Mouse (Mus musculus) G1E (cell line): ENCODE data around the gene Nars2. TPM values are rescaled to one million over a fixed set of nuclear protein-coding genes. Genes with fewer than 3 reads are reported as not detected.

Experiments
- ATAC-seq: 2 replicates; pipeline ENCODE4 v1.8.0; 2016; ENCODE audit warnings: mild to moderate bottlenecking; ENCODE audit not compliant: insufficient number of reproducible peaks, poor library complexity, low FRiP score, severe bottlenecking; ENCODE audit errors: extremely low read depth
- DNase-seq: peaks from one replicate; pipeline ENCODE4 v3.0.0; 2012; ENCODE audit warnings: low spot score
- H3K27me3 ChIP-seq: 2 replicates; pipeline ENCODE4 v1.6.1; 2012; ENCODE audit warnings: mild to moderate bottlenecking, low read length, inconsistent platforms; ENCODE audit not compliant: insufficient read depth
- H3K36me3 ChIP-seq: replicated peaks from 2 replicates; pipeline ENCODE3; 2012; ENCODE audit warnings: mild to moderate bottlenecking, inconsistent platforms
- H3K4me1 ChIP-seq: 2 replicates; pipeline ENCODE4 v1.6.1; 2012; ENCODE audit warnings: low read depth, low read length, inconsistent platforms, mixed read lengths; ENCODE audit not compliant: insufficient read depth
- H3K4me3 ChIP-seq: 2 replicates; pipeline ENCODE4 v1.5.1; 2012; ENCODE audit warnings: low read depth, mild to moderate bottlenecking, inconsistent platforms, low read length, moderate library complexity, mixed read lengths
- H3K9me3 ChIP-seq: replicated peaks from 2 replicates; pipeline ENCODE4 v1.6.1; 2012; ENCODE audit warnings: inconsistent platforms
- CTCF ChIP-seq: IDR thresholded peaks from 2 replicates; pipeline ENCODE4 v1.5.1; 2012; ENCODE audit warnings: low read depth, low read length, inconsistent platforms, mixed read lengths
- GATA1 ChIP-seq: IDR thresholded peaks from 2 replicates; pipeline ENCODE4 v1.6.1; 2012; ENCODE audit warnings: borderline replicate concordance, low read length, inconsistent platforms, mixed read lengths
- GATA2 ChIP-seq: IDR thresholded peaks from 2 replicates; pipeline ENCODE4 v1.6.1; 2012; ENCODE audit warnings: low read depth, low read length, inconsistent platforms, borderline replicate concordance
- POLR2AphosphoS5 ChIP-seq: IDR thresholded peaks from 2 replicates; pipeline ENCODE4 v1.6.1; 2012; ENCODE audit warnings: low read depth, low read length, inconsistent platforms; ENCODE audit not compliant: insufficient replicate concordance
- TAL1 ChIP-seq: conservative IDR thresholded peaks from 2 replicates; pipeline ENCODE4 v1.6.1; 2012; ENCODE audit warnings: low read depth, low read length, inconsistent platforms, mixed read lengths
- polyA plus RNA-seq: library from polyadenylated mRNA; stranded (reverse); fragments of >175 nt; gene quantifications from 2 replicates; pipeline ENCODE4 v1.2.3, GENCODE M21; 2012
- total RNA-seq, 2 experiments: library from RNA; stranded (forward) in 1 of 2; stranded (reverse) in 1 of 2; fragments of 200-1000 nt in 1 of 2; fragments of >200 nt in 1 of 2; fragmentation: Nextera tagmentation in 1 of 2; gene quantifications; 2 replicates each; pipeline ENCODE4 v1.2.3; 2014 to 2017

Gene Nars2
- total and polyA plus RNA-seq, 3 experiments = 9.8 to 45.6 (median 24.4) TPM

- no peak for ATAC-seq
- H3K4me1 ChIP-seq = no peaks in the 10 kb centered on the region
- DNase-seq = no peak
- no peaks in the 10 kb centered on the region for H3K27me3 ChIP-seq
- no peak overlapping the region for H3K4me3 ChIP-seq
- H3K9me3 ChIP-seq = peaks cover 7% of the 10 kb centered on the region; the same call in 1 of the 2 replicates
- peaks cover 13% of the 10 kb centered on the region for H3K36me3 ChIP-seq
- TF ChIP-seq GATA2 = no peak
- TF ChIP-seq GATA1 = no peak
- no peak for TF ChIP-seq CTCF
- no peak for TF ChIP-seq TAL1
- TF ChIP-seq POLR2AphosphoS5 = no peak
These were observed 66.7 kb downstream of the Nars2 start for GRCm38 (mm10) chr7:97018005-97018404.

DNA sequence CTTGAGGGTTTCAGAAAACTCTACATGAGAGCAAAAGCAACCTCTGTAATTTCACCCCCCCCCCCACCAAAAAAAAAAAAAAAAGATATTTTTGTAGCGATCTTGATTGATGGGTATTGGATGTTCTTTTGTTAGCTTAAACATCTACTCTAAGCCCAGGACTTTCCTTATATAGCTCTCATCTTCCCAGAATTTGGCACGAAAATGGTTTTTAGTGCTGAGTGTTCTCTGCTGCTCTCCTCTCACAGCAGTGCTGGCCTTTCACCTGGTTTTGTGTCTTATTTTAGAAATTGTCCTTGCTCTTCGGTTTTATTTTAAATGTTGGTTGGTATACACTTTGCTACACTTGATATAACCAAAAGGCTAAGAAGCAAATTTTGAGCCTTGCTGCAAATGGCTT is 67.1 kb downstream of the Nars2 start:
- Histone ChIP-seq H3K36me3 (peaks cover 12% of the 10 kb centered on the region), H3K4me1 (no peaks in the 10 kb centered on the region), H3K4me3 (no peak overlapping the region), H3K9me3 (peaks cover 7% of the 10 kb centered on the region; the same call in 1 of the 2 replicates), H3K27me3 (no peaks in the 10 kb centered on the region)
- DNase-seq = no peak
- no peak for ATAC-seq
- TF ChIP-seq GATA1 (no peak), CTCF (no peak), TAL1 (no peak), POLR2AphosphoS5 (no peak), GATA2 (no peak)

DNA sequence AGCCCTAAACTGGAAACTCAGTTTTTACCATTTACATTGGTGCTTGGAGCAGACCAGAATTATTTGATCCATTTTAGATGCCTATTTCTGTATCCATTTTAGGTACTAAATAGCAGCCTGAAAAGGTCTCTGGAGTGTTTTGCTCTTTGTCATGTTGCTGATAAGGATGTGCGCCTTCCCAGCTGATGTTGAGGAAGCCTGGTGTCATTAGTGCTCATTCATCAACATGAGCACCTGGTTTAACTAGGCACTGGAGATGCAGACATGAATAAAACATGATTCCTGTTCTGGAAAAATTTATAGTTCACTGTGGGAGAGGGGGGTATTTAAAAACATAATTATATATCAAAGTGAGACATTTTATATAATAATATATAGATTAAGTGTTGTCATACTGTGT is 68.0 kb downstream of the Nars2 start:
- Histone ChIP-seq H3K36me3 (peaks cover 9% of the 10 kb centered on the region), H3K9me3 (peaks cover 7% of the 10 kb centered on the region; the same call in 1 of the 2 replicates), H3K27me3 (no peaks in the 10 kb centered on the region), H3K4me3 (no peak overlapping the region), H3K4me1 (no peaks in the 10 kb centered on the region)
- DNase-seq (no peak), ATAC-seq (no peak)
- TF ChIP-seq TAL1 (no peak), POLR2AphosphoS5 (no peak), GATA2 (no peak), CTCF (no peak), GATA1 (no peak)

DNA sequence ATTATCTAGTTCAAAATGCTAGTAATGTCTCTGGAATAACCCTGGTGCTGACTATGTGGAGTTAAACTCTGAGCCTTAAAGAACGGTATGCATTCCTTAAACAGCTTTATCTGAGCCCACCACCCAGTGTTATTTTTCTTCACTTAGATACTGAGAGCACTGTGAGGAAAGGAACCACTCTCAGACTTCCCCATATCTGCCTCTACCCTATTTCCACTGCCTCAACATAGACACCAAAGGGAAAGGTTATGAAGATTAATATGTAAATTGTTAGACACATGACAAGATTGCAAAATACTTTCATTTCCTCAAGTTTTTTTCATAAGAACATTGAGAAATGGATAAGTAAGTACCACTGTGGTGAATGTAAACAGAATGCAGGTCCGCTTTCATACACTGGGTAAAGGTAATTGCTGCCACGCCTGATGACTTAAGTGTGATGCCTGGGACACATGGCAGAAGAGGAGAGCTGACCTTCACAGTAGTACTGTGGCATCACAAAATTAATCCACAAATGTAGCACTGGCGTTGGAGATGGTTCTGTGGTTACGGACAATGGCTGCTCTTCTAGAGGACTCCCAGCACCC is 75.6 kb downstream of the Nars2 start:
- ATAC-seq = no peak
- no peaks in the 10 kb centered on the region; the same call in 1 of the 2 replicates for H3K4me1 ChIP-seq
- no peaks in the 10 kb centered on the region for H3K27me3 ChIP-seq
- peaks cover 54% of the 10 kb centered on the region for H3K36me3 ChIP-seq
- no peak for DNase-seq
- H3K4me3 ChIP-seq = no peak overlapping the region
- no peaks in the 10 kb centered on the region for H3K9me3 ChIP-seq
- no peak for TF ChIP-seq GATA2
- TF ChIP-seq CTCF = no peak
- no peak for TF ChIP-seq POLR2AphosphoS5

DNA sequence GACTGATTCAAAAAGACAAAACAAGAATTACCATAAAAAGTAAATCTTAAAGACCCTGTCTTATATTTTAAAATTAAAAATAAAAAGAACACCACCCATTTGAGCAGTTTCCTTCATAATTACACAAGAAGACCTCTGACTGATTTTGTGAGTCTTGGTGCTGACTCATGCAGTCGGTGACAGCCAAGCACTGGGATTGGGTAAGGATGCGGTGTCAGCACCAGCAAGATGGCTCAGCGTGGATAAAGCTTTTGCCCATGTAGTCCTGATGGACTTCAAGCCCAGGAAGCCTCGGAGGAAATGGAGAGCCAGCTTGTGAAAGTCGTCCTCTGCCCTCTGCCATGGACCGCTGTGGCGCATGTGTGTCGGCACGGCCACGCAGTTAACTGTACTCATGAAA is 77.8 kb downstream of the Nars2 start:
- Histone ChIP-seq H3K36me3 (peaks cover 71% of the 10 kb centered on the region), H3K27me3 (no peaks in the 10 kb centered on the region), H3K4me1 (no peaks in the 10 kb centered on the region; the same call in 1 of the 2 replicates), H3K4me3 (no peak overlapping the region), H3K9me3 (no peaks in the 10 kb centered on the region)
- ATAC-seq = no peak
- DNase-seq = no peak
- no peak for TF ChIP-seq GATA1
- no peak for TF ChIP-seq GATA2
- TF ChIP-seq CTCF = no peak
- TF ChIP-seq TAL1 = no peak
- no peak for TF ChIP-seq POLR2AphosphoS5

- no peaks in the 10 kb centered on the region for H3K27me3 ChIP-seq
- H3K4me3 ChIP-seq = no peak overlapping the region
- H3K9me3 ChIP-seq = no peaks in the 10 kb centered on the region
- H3K4me1 ChIP-seq = no peaks in the 10 kb centered on the region; the same call in 1 of the 2 replicates
- TF ChIP-seq CTCF (no peak), GATA1 (no peak), POLR2AphosphoS5 (no peak), TAL1 (no peak), GATA2 (no peak)
- ATAC-seq (no peak), DNase-seq (no peak)
- peaks cover 72% of the 10 kb centered on the region for H3K36me3 ChIP-seq
These were observed 81.1 kb downstream of the Nars2 start for GRCm38 (mm10) chr7:97032412-97032811.
